ENCODE assay signal across 11 mouse cellular contexts in genomic region chr4:57866990-57867389, GRCm38 (mm10). TPM values are rescaled to one million over a fixed set of nuclear protein-coding genes. Genes with fewer than 3 reads are reported as not detected.
DNase-seq lines count a peak whose midpoint lies in the region; ATAC-seq and TF ChIP-seq lines count a peak whose summit lies in the region.
"Had no signal": no experiment of that assay in that cellular context is flagged by ENCODE, and none has a peak within 500 bp of the region (broad histone marks: within the 10 kb centered on the region; RNA-seq: fewer than 3 reads in every experiment).

No protein-coding gene starts in this region.

- H3K4me1 ChIP-seq in heart, embryonic 12.5 days (replicated peaks), result peaks cover 25% of the 10 kb centered on the region
- H3K4me1 ChIP-seq in midbrain, embryonic 14.5 days (ENCODE audit: control insufficient read depth, insufficient read depth, low read length), result no peaks in the 10 kb centered on the region
- no peaks in the 10 kb centered on the region for H3K4me1 ChIP-seq in midbrain, embryonic 11.5 days (ENCODE audit: control insufficient read depth, insufficient read depth, low read length)
- peaks cover 5% of the 10 kb centered on the region; the same call in 1 of the 2 replicates for H3K4me1 ChIP-seq in hindbrain, postnatal 0 days (ENCODE audit: insufficient read depth, low read length)
- H3K4me1 ChIP-seq in kidney, embryonic 14.5 days (ENCODE audit: control insufficient read depth, insufficient read depth, low read length), result peaks cover 15% of the 10 kb centered on the region

- 60% methylated on average over 9 of the region's 9 CpGs for WGBS in heart, embryonic 12.5 days
- WGBS in midbrain, embryonic 14.5 days, result 66% methylated on average over 9 of the region's 9 CpGs
- 75% methylated on average over 9 of the region's 9 CpGs for WGBS in midbrain, embryonic 11.5 days
- WGBS in hindbrain, postnatal 0 days, result 43% methylated on average over 9 of the region's 9 CpGs
- 55% methylated on average over 9 of the region's 9 CpGs for WGBS in kidney, embryonic 14.5 days

- H3K27me3 ChIP-seq in heart, embryonic 12.5 days (replicated peaks), result no peaks in the 10 kb centered on the region
- H3K27me3 ChIP-seq in midbrain, embryonic 14.5 days (ENCODE audit: control insufficient read depth, insufficient read depth, low read length), result no peaks in the 10 kb centered on the region
- H3K27me3 ChIP-seq in midbrain, embryonic 11.5 days (ENCODE audit: control insufficient read depth, insufficient read depth, low read length), result no peaks in the 10 kb centered on the region
- H3K27me3 ChIP-seq in Patski, result no peaks in the 10 kb centered on the region
- H3K27me3 ChIP-seq in hindbrain, postnatal 0 days (ENCODE audit: insufficient read depth, low read length), result no peaks in the 10 kb centered on the region
- H3K27me3 ChIP-seq in kidney, embryonic 14.5 days (ENCODE audit: control insufficient read depth, insufficient read depth, low read length), result no peaks in the 10 kb centered on the region
- H3K27me3 ChIP-seq: intestine, embryonic 15.5 days had no signal

- no peak overlapping the region for H3K4me2 ChIP-seq in heart, embryonic 12.5 days
- H3K4me2 ChIP-seq in midbrain, embryonic 14.5 days (ENCODE audit: low read length), result 0 out of 2 replicates have a peak overlapping the region, but pooled peaks have one; percentile 8
- H3K4me2 ChIP-seq in midbrain, embryonic 11.5 days, result no peak overlapping the region
- H3K4me2 ChIP-seq in hindbrain, postnatal 0 days (ENCODE audit: low read depth, low read length), result peak overlapping the region; percentile 27
- H3K4me2 ChIP-seq in kidney, embryonic 14.5 days (replicated peaks; ENCODE audit: low read depth, low read length), result no peak overlapping the region
- H3K4me2 ChIP-seq: intestine, embryonic 15.5 days had no signal

- no peak for ATAC-seq in heart, embryonic 12.5 days (ENCODE audit: insufficient number of reproducible peaks, low FRiP score)
- ATAC-seq in midbrain, embryonic 14.5 days (ENCODE audit: low FRiP score, low TSS enrichment), result no peak
- no peak for ATAC-seq in midbrain, embryonic 11.5 days (ENCODE audit: low FRiP score)
- peak; percentile 60 for ATAC-seq in Patski
- peak; percentile 62; the same call in 1 of the 2 replicates for ATAC-seq in hindbrain, postnatal 0 days
- ATAC-seq in kidney, embryonic 14.5 days (ENCODE audit: low FRiP score, low TSS enrichment), result no peak
- ATAC-seq: intestine, embryonic 15.5 days had no signal

- H3K4me3 ChIP-seq in heart, embryonic 12.5 days, result no peak overlapping the region
- H3K4me3 ChIP-seq in midbrain, embryonic 14.5 days (replicated peaks; ENCODE audit: low read depth, low read length), result no peak overlapping the region
- H3K4me3 ChIP-seq in midbrain, embryonic 11.5 days (ENCODE audit: low read depth, low read length), result no peak overlapping the region
- no peak overlapping the region for H3K4me3 ChIP-seq in hindbrain, postnatal 0 days (ENCODE audit: low read length)
- H3K4me3 ChIP-seq in kidney, embryonic 14.5 days (ENCODE audit: low read length), result no peak overlapping the region
- H3K4me3 ChIP-seq: intestine, embryonic 15.5 days had no signal

- DNase-seq in heart, postnatal 25 days (ENCODE audit: low spot score), result no peak
- DNase-seq in midbrain, embryonic 14.5 days, result no peak
- DNase-seq in midbrain, embryonic 11.5 days (ENCODE audit: low spot score, missing footprints), result no peak
- DNase-seq in Patski (ENCODE audit: low read depth, low spot score), result no peak
- DNase-seq in hindbrain, postnatal 0 days (ENCODE audit: low spot score), result no peak
- DNase-seq in layer of hippocampus, postnatal 10 days (ENCODE audit: low spot score in 2 of 2), result no peak
- DNase-seq: forebrain, postnatal 0 days; layer of hippocampus, adult 9-11 months had no signal

- in situ Hi-C loops in Patski (cut with MboI; ENCODE audit: low pct_unique_long_range_greater_than_20kb), result loop anchor here (5.0 kb wide), 1 partner anchor 85 kb away; no protein-coding TSS in a partner anchor

- no peak for TF ChIP-seq CTCF in Patski (IDR thresholded peaks at IDR 0.05)
- no peak for TF ChIP-seq CTCF in hindbrain, postnatal 0 days (IDR thresholded peaks at IDR 0.05; ENCODE audit: low read depth)

- CTCF ChIA-PET in Patski (lab: Charles Lee), result interaction anchor here (1.1 to 2.8 kb wide), 2 partner anchors 11 to 37 kb away, joined by 4 to 9 read pairs; no protein-coding TSS in a partner anchor

- H3K9ac ChIP-seq in heart, embryonic 12.5 days, result no peak overlapping the region
- no peak overlapping the region for H3K9ac ChIP-seq in midbrain, embryonic 14.5 days (replicated peaks; ENCODE audit: low read length)
- no peak overlapping the region for H3K9ac ChIP-seq in midbrain, embryonic 11.5 days (ENCODE audit: low read length)
- no peak overlapping the region; the same call in 1 of the 2 replicates for H3K9ac ChIP-seq in hindbrain, postnatal 0 days (replicated peaks; ENCODE audit: low read length)
- H3K9ac ChIP-seq in kidney, embryonic 14.5 days (ENCODE audit: low read depth, low read length), result no peak overlapping the region
- H3K9ac ChIP-seq: forebrain, postnatal 0 days; intestine, embryonic 15.5 days had no signal

- H3K27ac ChIP-seq in heart, embryonic 12.5 days (ENCODE audit: poor library complexity, severe bottlenecking), result peak overlapping the region; percentile 56
- H3K27ac ChIP-seq in midbrain, embryonic 14.5 days (replicated peaks; ENCODE audit: low read depth, low read length), result no peak overlapping the region
- no peak overlapping the region for H3K27ac ChIP-seq in midbrain, embryonic 11.5 days (ENCODE audit: low read depth, low read length)
- peak overlapping the region; percentile 45; the same call in 1 of the 2 replicates for H3K27ac ChIP-seq in hindbrain, postnatal 0 days
- H3K27ac ChIP-seq in kidney, embryonic 14.5 days (ENCODE audit: low read depth, low read length), result no peak overlapping the region

- H3K9me3 ChIP-seq in heart, embryonic 12.5 days (replicated peaks), result no peaks in the 10 kb centered on the region
- no peaks in the 10 kb centered on the region for H3K9me3 ChIP-seq in midbrain, embryonic 14.5 days (ENCODE audit: control insufficient read depth, low read length)
- no peaks in the 10 kb centered on the region for H3K9me3 ChIP-seq in midbrain, embryonic 11.5 days (ENCODE audit: control insufficient read depth, low read length)
- no peaks in the 10 kb centered on the region for H3K9me3 ChIP-seq in hindbrain, postnatal 0 days (ENCODE audit: low read length)
- H3K9me3 ChIP-seq in kidney, embryonic 14.5 days (ENCODE audit: control insufficient read depth, low read length), result no peaks in the 10 kb centered on the region
- H3K9me3 ChIP-seq: intestine, embryonic 15.5 days had no signal

- intact Hi-C loops in heart, postnatal 25 days (cut with DNase I), result no loop called here

- POLR2A ChIA-PET in Patski (lab: Charles Lee), result interaction anchor here (0.9 kb wide), 1 partner anchor 85 kb away, joined by 3 read pairs; no protein-coding TSS in a partner anchor

- peaks cover 2% of the 10 kb centered on the region; the same call in 1 of the 2 replicates for H3K36me3 ChIP-seq in heart, embryonic 12.5 days
- H3K36me3 ChIP-seq in midbrain, embryonic 14.5 days (ENCODE audit: control insufficient read depth, insufficient read depth, low read length), result no peaks in the 10 kb centered on the region
- H3K36me3 ChIP-seq in midbrain, embryonic 11.5 days (ENCODE audit: control insufficient read depth, insufficient read depth, low read length), result no peaks in the 10 kb centered on the region
- H3K36me3 ChIP-seq in hindbrain, postnatal 0 days (ENCODE audit: insufficient read depth, low read length), result no peaks in the 10 kb centered on the region
- H3K36me3 ChIP-seq in kidney, embryonic 14.5 days (ENCODE audit: control insufficient read depth, insufficient read depth, low read length), result no peaks in the 10 kb centered on the region
- H3K36me3 ChIP-seq: intestine, embryonic 15.5 days had no signal

RNA-seq across cellular contexts. Expression of gene D630039A03Rik, which starts 49.1 kb away (rescaled TPM):
- polyA plus RNA-seq in heart, embryonic 12.5 days (2016; fragmentation: Nextera tagmentation; extraction: Ambion mirVana), result 0.05 and 0.06 TPM in 2 replicates
- total RNA-seq in heart, postnatal 25 days (2021), result under 1 TPM; 0.26 to 0.28 TPM
- 0.09 TPM in 1 of 2 replicates, not detected in the other for polyA plus RNA-seq in midbrain, embryonic 14.5 days (2014; fragmentation: Nextera tagmentation; extraction: Ambion mirVana)
- 0.04 TPM in 1 of 2 replicates, not detected in the other for polyA plus RNA-seq in midbrain, embryonic 11.5 days (2014; fragmentation: Nextera tagmentation; extraction: Ambion mirVana)
- polyA plus RNA-seq in Patski (2021), result 0.04 TPM
- 0.50 and 0.52 TPM in 2 replicates for total RNA-seq in hindbrain, postnatal 0 days (2014; rRNA removed)
- 0.49 and 0.54 TPM in 2 replicates for polyA plus RNA-seq in hindbrain, postnatal 0 days (2015; fragmentation: Nextera tagmentation; extraction: Ambion mirVana)
- total RNA-seq in layer of hippocampus, postnatal 10 days (2021), result under 1 TPM; 0.33 to 0.43 TPM
- polyA plus RNA-seq in kidney, embryonic 14.5 days (2014; fragmentation: Nextera tagmentation; extraction: Ambion mirVana), result 0.70 and 1.0 TPM in 2 replicates
- polyA plus RNA-seq: forebrain, postnatal 0 days had no signal

Comparison
In these comparisons a context has a peak if more than half of its experiments do, and no peak if none do; other contexts are left out.
1. H3K4me2 ChIP-seq: peak in midbrain, embryonic 14.5 days (single experiment) and hindbrain, postnatal 0 days (single experiment); none in heart, embryonic 12.5 days (single experiment), midbrain, embryonic 11.5 days (single experiment) and kidney, embryonic 14.5 days (single experiment).
2. ATAC-seq: peak in Patski (single experiment) and hindbrain, postnatal 0 days (single experiment); none in heart, embryonic 12.5 days (single experiment), midbrain, embryonic 14.5 days (single experiment), midbrain, embryonic 11.5 days (single experiment) and kidney, embryonic 14.5 days (single experiment).
3. H3K27ac ChIP-seq: peak in heart, embryonic 12.5 days (single experiment) and hindbrain, postnatal 0 days (single experiment); none in midbrain, embryonic 14.5 days (single experiment), midbrain, embryonic 11.5 days (single experiment) and kidney, embryonic 14.5 days (single experiment).